Mouse (Mus musculus): ENCODE results near the gene Efemp2.

Efemp2 gene

GRCm38 (mm10) chr19:5455037-5455436 lies 18.7 kb upstream of the Efemp2 start:
- no peak for DNase-seq

- no peak for DNase-seq
Measured at GRCm38 (mm10) chr19:5455568-5455967, 18.2 kb upstream of the Efemp2 start.

GRCm38 (mm10) chr19:5456241-5456921 lies 17.4 kb upstream of the Efemp2 start:
- no peak for DNase-seq

GRCm38 (mm10) chr19:5456922-5457745 lies 16.6 kb upstream of the Efemp2 start:
- DNase-seq, result peak; percentile 97

- no peak for DNase-seq
Measured at GRCm38 (mm10) chr19:5457746-5458442, 15.9 kb upstream of the Efemp2 start, which contains the start of gene Ccdc85b. Gene Ccdc85b (minus strand): TSS chr19:5457894.

GRCm38 (mm10) chr19:5459019-5459418 lies 14.7 kb upstream of the Efemp2 start:
- DNase-seq, result no peak

- DNase-seq, result no peak
Measured at GRCm38 (mm10) chr19:5459896-5460295, 13.9 kb upstream of the Efemp2 start.

GRCm38 (mm10) chr19:5460465-5460911 lies 13.3 kb upstream of the Efemp2 start, which contains the start of gene Fibp:
Gene Fibp (plus strand): TSS chr19:5460615.
- DNase-seq, result peak; percentile 85

GRCm38 (mm10) chr19:5461411-5461810 lies 12.3 kb upstream of the Efemp2 start:
- DNase-seq, result no peak

- DNase-seq, result no peak
Measured at GRCm38 (mm10) chr19:5463212-5463611, 10.5 kb upstream of the Efemp2 start.

- DNase-seq, result peak; percentile 80
Measured at GRCm38 (mm10) chr19:5463791-5464562, 9.8 kb upstream of the Efemp2 start.

GRCm38 (mm10) chr19:5465037-5465436 lies 8.7 kb upstream of the Efemp2 start:
- DNase-seq, result no peak

- DNase-seq, result no peak
Measured at GRCm38 (mm10) chr19:5466916-5467500, 6.7 kb upstream of the Efemp2 start.

GRCm38 (mm10) chr19:5468374-5468773 lies 5.4 kb upstream of the Efemp2 start, which contains the start of gene Ctsw:
Gene Ctsw (minus strand): TSS chr19:5468507.
- DNase-seq, result peak; percentile 82

- no peak for DNase-seq
Measured at GRCm38 (mm10) chr19:5471846-5472245, 1.9 kb upstream of the Efemp2 start.

GRCm38 (mm10) chr19:5472857-5473256 lies 897 bp upstream of the Efemp2 start:
- no peak for DNase-seq

- no peak for DNase-seq
Measured at GRCm38 (mm10) chr19:5474281-5475068, 721 bp downstream of the Efemp2 start.

GRCm38 (mm10) chr19:5475069-5475714 lies 1.4 kb downstream of the Efemp2 start:
- DNase-seq, result no peak

GRCm38 (mm10) chr19:5477004-5477667 lies 3.4 kb downstream of the Efemp2 start:
- no peak for DNase-seq

GRCm38 (mm10) chr19:5477668-5478300 lies 4.0 kb downstream of the Efemp2 start:
- DNase-seq, result no peak

All from thymus, postnatal 14 days (tissue).